Mouse (Mus musculus) adrenal gland, adult 8-10 months (tissue): Measurements from ENCODE around the gene Sox3. TPM values are rescaled to one million over a fixed set of nuclear protein-coding genes. Genes with fewer than 3 reads are reported as not detected.

Experiments
- DNase-seq: peaks from one replicate; pipeline ENCODE4 v3.0.0; 2022
- total RNA-seq, 4 experiments: library from RNA; stranded (reverse); gene quantifications; 2 replicates each; pipeline ENCODE4 v1.2.4; 2022

Gene Sox3
- total RNA-seq, result not detected

DNA sequence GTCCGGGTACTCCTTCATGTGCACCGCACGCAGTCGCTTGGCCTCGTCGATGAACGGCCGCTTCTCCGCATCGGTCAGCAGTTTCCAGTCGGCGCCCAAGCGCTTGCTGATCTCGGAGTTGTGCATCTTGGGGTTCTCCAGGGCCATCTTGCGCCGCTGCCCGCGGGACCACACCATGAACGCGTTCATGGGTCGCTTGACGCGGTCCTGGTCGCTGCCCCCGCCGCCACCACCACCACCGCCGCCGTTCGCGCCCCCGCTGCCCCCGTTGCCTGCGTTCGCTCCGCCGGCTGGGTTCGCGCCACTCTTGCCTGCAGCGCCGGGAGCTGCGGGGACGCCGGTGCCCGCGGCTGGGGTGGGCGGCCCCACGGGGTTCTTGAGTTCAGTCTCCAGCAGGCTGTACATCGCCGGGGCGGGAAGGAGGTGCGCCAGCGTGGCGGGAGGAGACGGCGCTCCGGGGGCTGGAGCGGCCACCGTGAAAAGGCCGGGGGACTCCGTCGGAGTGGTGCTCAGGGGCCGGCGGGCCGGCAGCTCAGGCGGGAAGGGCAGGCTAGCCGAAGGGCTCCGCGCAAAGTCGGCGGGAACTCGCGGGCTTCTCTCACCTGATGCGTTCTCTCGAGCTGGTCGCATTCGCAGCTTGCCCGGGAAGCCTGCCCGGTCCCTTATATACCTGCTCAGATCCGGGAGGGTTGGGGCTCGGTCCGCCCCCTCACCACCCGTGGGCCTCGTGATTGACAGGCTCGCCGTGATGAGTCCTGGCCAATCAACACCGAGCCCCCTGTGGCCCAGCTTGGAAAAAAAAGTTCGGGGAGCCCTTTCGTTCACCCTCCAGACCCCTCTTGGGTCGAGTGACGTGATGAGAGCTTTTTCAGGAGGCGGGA is at the start of gene Sox3:
Sox3 (minus strand) TSS at position 630 of the 881 bp plus-strand sequence.
- DNase-seq, result no peak

DNA sequence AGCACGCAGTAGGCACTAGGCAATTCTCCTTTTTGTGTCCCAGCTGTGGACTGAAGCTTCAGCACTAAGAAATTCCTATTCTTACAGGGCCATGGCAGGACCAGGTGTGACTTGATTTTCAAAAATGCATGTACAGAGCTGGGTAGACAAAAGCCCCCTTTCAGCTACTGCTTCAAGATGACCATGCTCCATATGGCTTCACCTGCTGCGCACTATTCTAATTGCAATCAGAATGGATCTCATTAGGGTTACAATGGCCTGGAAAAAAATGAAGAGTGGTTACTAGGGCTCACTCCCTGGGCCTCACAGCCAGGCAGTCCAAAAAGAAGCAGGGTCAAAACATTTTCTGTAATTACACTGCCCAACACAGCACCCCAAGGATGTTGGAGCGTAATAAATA is 47.0 kb upstream of the Sox3 start:
- no peak for DNase-seq

DNA sequence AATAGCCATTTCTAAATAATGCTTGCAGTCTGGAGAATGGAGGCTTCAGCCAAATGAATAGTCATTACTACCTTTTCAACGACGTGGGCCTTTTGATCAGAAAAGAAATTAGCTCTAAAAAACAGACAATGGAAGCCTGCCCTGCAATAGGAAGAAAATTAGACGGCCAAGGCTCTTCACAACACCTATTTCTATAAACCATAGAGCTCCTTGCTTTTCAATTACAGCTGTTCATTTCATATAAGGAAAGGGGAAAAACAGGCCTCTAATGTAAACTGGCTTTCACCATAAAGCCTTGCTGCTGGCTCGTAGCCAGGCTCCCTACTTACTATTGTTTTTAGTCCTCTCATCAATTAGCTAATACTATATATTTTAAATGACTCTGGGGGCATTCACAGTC is 6.3 kb upstream of the Sox3 start:
- DNase-seq, result no peak

DNA sequence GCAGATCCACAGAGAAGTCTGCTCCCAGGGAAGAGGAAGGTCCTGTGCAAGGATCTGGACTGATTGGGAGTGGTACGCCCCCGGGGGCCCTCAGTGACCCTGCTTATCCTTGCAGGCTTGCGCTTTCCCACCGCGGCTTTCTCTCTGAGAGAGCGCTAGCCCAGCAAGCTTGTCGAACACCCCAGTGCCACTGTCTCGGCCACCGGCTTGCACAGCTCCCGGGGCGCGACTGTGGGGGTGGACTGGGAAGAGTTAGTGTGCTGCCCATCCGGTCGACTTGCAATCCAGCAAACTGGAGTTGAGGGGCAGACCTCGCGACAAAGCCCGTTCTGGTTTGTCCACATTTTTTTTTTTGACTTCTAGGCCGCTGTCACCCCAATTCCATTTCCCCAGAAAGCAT is 5.4 kb upstream of the Sox3 start:
- DNase-seq, result no peak

DNA sequence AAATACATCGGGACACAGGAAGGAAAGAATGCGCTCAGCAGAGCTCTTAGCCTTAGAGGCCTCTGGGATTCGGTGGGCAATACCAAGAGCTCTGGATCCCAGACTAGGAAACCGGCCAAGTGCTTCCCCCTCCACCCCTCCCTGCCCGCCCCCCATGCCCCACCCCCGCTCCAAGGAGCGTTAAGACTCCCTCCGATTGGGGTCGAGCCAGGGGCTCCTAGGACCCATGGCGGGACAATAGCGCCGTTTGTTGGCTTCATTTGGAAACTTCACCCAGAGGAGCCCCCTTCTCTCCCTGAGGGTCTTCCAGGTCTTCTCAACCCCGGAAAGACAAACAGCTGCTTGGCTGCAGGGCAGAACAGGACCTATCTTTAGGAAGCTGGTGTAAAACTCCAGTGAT is 3.1 kb upstream of the Sox3 start:
- DNase-seq, result no peak

DNA sequence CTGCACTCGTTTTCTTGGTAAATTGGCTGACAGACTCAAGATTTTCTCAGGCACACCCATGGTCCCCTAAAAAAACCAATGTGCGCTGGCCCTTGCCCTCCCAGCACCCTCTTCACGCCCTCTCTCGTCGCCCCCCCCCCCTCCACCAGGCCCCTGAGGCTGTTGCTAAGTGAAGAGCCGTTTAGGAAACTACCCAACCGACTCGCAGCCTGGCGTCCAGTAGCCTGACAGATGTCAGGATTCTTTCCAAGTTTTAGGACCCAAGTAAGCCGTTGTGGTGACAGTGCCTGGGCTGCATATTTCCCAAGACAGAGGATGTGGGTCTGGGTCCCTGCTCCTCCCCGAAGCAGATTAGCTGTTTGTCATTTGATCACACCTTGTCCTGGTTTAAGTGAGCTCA is 2.2 kb upstream of the Sox3 start:
- no peak for DNase-seq

DNA sequence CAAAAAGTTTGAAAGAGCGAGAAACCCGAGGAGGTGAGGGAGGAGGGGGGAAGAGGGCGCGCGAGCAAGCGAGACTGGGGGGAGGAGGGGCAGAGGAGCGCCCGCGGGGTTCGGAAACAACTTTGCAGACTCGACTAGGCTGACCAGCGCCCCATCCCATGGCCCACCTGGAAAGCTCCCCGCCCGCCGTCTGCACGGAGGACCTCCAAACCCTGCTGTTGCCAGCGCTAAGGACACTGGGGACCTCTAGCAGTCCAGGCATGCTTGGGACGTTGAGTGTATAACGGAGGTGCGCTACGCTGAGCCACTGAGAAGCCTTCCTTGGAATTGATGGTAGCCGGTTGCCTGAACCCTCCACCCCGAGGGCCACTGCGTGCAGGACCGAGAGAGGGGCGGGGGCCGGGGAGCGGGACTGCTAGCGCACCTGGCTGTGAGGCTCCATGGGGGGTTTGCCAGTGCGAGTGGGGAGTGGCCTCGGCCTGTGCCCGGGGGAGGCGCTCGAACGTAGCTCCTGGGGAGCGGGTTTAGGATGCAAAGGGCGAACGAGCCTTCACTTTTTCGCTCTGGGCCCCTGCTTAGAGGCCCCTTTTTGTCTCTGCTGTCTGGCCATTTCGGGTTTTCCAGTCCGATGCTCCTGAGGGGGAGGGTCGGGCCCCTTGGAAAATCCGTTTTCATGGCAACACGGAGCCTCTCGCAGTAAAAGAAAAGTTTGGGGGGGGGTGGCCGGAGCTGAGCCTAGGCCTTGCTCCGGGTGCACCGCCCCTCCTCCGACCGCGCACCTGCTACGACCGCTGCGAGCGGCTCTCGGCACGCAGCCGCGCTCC is 702 bp upstream of the Sox3 start:
- no peak for DNase-seq

DNA sequence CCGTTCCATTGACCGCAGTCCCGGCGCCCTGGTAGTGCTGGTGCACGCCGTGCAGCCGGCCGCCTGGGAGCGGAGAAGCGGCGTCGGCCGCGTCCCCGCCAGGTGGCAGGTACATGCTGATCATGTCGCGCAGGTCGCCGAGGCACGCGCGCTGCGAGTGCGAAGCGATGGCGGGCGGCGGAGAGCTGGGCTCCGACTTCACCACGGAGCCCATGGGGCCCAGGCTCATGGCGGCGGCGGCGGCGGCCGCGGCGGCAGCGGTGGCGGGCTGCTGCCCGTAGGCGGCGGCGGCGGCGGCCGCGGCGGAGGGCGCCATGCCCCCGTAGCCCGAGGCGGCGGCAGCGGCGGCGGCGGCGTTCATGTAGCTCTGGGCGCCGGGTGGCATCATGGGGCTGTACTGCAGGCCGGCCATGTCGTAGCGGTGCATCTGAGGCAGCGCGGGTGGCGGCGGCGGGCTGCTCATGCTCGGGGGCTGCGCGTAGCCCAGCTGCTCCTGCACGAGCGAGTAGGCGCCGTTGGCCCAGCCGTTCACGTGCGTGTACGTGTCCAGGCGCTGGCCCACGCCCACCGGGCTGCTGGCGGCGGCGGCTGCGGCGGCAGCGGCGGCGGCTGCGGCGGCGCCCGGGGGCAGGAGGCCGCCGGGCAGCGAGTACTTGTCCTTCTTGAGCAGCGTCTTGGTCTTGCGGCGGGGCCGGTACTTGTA is 981 bp downstream of the Sox3 start:
- DNase-seq, result no peak

DNA sequence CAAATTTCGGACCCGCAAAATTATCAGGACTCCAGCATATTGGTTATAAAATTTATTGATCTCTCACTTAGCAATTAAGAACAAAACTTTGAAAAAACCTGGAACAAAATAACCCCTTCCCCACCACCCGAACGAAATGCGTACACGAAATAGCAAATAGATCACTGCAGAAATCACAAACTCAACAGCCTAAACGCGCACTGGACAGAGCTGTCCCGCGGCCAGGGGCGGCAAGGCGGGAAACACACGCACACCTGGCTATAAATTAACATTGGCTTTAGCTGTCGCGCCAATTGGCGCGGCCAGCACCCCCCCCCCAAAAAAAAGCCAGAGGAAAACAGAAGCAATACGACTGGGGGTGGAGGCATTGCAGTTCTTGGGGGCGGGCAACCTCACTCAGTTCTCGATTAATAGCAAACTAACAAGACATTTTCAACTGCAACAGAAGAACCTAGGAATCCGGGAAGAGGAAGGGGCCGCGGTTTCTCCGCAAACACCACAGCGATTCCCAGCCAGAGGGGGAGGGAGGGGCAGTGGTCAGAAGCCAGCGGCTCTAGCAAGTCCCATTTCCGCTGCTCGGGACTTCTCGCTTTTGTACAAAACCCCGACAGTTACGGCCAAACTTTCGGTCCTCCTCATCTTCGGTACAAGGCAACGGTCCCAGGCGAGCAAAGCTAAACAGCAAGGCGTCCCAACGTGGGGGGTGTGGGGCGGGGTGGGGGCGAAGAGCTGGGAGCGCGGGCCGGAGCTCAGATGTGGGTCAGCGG is 1.7 kb downstream of the Sox3 start:
- DNase-seq, result no peak

DNA sequence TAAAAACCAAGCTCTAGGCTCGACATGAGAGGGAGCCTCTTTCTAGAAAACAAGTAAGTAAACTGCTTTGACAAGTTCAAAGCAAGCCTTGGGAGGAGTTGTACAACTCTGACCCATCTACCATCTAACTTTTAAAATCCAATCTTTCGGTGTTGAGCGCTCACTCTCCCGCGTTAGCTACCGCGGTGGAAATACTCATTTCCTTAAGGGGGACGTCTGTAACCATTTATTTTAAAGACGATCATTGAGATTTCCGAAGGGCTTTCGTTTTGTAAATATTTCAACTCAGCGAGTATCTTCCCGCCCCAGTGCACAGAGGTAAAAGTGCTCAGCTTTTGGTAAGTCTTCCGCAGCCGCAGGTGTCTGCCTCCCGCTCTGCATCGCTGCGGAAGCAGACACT is 2.6 kb downstream of the Sox3 start:
- DNase-seq, result no peak

DNA sequence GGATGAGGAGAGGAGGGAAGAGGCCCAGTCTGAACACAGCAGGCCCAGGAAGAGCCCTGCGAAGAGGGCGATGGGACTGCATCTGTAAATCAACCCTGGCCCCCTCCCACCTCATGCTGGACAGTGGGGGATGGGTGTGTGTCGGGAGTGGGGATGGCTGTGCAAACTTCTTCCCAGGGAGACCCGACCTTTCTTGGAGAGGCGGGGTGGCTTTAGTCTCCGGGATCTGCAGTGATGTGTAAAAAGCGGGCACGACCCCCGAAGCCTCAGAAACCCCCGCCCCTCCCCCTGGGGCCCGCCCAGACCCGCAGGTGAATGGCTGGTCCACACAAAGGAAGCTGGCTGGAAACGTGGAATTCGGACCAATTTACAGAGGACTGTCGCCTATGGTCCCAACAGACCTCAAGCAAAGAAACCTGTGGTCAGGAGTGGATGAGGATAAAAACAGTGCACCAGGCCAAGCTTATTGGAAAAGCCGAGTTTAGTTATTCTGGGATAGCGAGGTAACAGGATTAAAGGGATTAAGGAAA is 3.2 kb downstream of the Sox3 start:
- DNase-seq, result no peak
